Mouse (Mus musculus): ENCODE results near the gene Get4.

Gene Get4

GRCm38 (mm10) chr5:139252081-139252909, at the start of gene Get4:
Get4 (plus strand) TSS chr5:139252324.
- DNase-seq = peak; percentile 95 to 99

GRCm38 (mm10) chr5:139203312-139203711, 48.8 kb upstream of the Get4 start:
- DNase-seq = no peak

- no peak for DNase-seq
Observed at GRCm38 (mm10) chr5:139206081-139206480, 46.0 kb upstream of the Get4 start.

- DNase-seq = no peak
Observed at GRCm38 (mm10) chr5:139206525-139206924, 45.6 kb upstream of the Get4 start.

- no peak for DNase-seq
Observed at GRCm38 (mm10) chr5:139208183-139208582, 43.9 kb upstream of the Get4 start.

- peak; percentile 54 to 73 for DNase-seq
Observed at GRCm38 (mm10) chr5:139208871-139209684, 43.0 kb upstream of the Get4 start.

GRCm38 (mm10) chr5:139209685-139210026, 42.5 kb upstream of the Get4 start:
- no peak for DNase-seq

GRCm38 (mm10) chr5:139211737-139212385, 40.3 kb upstream of the Get4 start:
- DNase-seq = peak; percentile 27

- DNase-seq = no peak
Observed at GRCm38 (mm10) chr5:139214298-139214697, 37.8 kb upstream of the Get4 start.

GRCm38 (mm10) chr5:139215184-139215583, 36.9 kb upstream of the Get4 start:
- no peak for DNase-seq

- no peak for DNase-seq
Observed at GRCm38 (mm10) chr5:139216121-139216520, 36.0 kb upstream of the Get4 start.

GRCm38 (mm10) chr5:139216774-139217173, 35.4 kb upstream of the Get4 start:
- DNase-seq = no peak

- no peak for DNase-seq
Observed at GRCm38 (mm10) chr5:139220006-139220515, 32.1 kb upstream of the Get4 start.

- DNase-seq = no peak
Observed at GRCm38 (mm10) chr5:139220610-139221009, 31.5 kb upstream of the Get4 start.

- DNase-seq = no peak
Observed at GRCm38 (mm10) chr5:139223331-139223730, 28.8 kb upstream of the Get4 start.

GRCm38 (mm10) chr5:139227236-139227635, 24.9 kb upstream of the Get4 start:
- DNase-seq = no peak

GRCm38 (mm10) chr5:139227645-139228044, 24.5 kb upstream of the Get4 start:
- no peak for DNase-seq

- DNase-seq = no peak
Observed at GRCm38 (mm10) chr5:139228318-139228717, 23.8 kb upstream of the Get4 start.

GRCm38 (mm10) chr5:139229716-139230115, 22.4 kb upstream of the Get4 start:
- DNase-seq = no peak

GRCm38 (mm10) chr5:139232083-139232482, 20.0 kb upstream of the Get4 start:
- DNase-seq = no peak

GRCm38 (mm10) chr5:139234423-139234822, 17.7 kb upstream of the Get4 start:
- no peak for DNase-seq

- DNase-seq = no peak
Observed at GRCm38 (mm10) chr5:139237436-139237835, 14.7 kb upstream of the Get4 start.

GRCm38 (mm10) chr5:139241022-139241761, 10.9 kb upstream of the Get4 start:
- DNase-seq = no peak
